Comparison of ENCODE assay signal across 13 mouse cellular contexts in the genomic region with DNA sequence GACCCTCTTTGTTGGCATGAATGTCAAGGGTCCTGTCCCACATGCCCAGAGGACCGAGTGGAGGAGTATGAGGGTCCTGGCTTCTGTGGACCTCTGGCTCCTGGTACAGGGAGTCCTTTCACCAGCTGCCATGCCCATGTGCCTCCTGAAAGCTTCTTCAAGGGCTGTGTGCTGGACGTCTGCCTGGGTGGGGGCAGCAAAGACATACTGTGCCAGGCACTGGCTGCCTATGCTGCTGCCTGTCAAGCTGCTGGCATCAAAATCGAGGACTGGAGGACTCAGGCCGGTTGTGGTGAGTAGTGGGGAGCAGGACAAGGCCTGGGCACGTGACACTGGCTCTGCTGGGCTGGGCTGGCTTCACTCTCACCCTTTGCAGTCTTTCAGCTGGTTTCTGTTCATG. TPM values are rescaled to one million over a fixed set of nuclear protein-coding genes. Genes with fewer than 3 reads are reported as not detected.
DNase-seq lines count a peak whose midpoint lies in the region; ATAC-seq lines count a peak whose summit lies in the region.
"Not testable (repeated sequence)": the region's sequence is repeated elsewhere in the genome, so short reads cannot be mapped to it uniquely, and the experiment has no call there.
"Had no signal": no experiment of that assay in that cellular context is flagged by ENCODE, and none has a peak within 500 bp of the region (broad histone marks: within the 10 kb centered on the region; RNA-seq: fewer than 3 reads in every experiment).

No protein-coding gene starts in this region.

- 37% methylated on average over 5 of the region's 5 CpGs for WGBS in midbrain, embryonic 11.5 days

- DNase-seq in cerebellum, postnatal 10 days: peak; percentile 78 to 85
- DNase-seq in heart, adult 11 months: peak; percentile 31
- peak; percentile 15 for DNase-seq in layer of hippocampus, adult 9-11 months
- DNase-seq in layer of hippocampus, postnatal 14 days (ENCODE audit: low spot score in 2 of 2): peak; percentile 4 to 16
- peak; percentile 19 for DNase-seq in midbrain, embryonic 11.5 days (ENCODE audit: low spot score, missing footprints)
- peak; percentile 33 to 36 for DNase-seq in right cerebral cortex, postnatal 10 days (ENCODE audit: low spot score in 2 of 2)
- peak; percentile 25 for DNase-seq in testis, postnatal 10 days (ENCODE audit: low spot score)
- DNase-seq in urinary bladder, postnatal 14 days (ENCODE audit: low spot score): peak; percentile 2

- not testable (repeated sequence) for H3K9me3 ChIP-seq in midbrain, embryonic 11.5 days (ENCODE audit: control insufficient read depth, low read length)

- not testable (repeated sequence) for H3K4me3 ChIP-seq in midbrain, embryonic 11.5 days (ENCODE audit: low read depth, low read length)

- ATAC-seq in midbrain, embryonic 11.5 days (ENCODE audit: low FRiP score): not testable (repeated sequence)

- H3K27ac ChIP-seq in midbrain, embryonic 11.5 days (ENCODE audit: low read depth, low read length): not testable (repeated sequence)

- H3K4me1 ChIP-seq in midbrain, embryonic 11.5 days (ENCODE audit: control insufficient read depth, insufficient read depth, low read length): not testable (repeated sequence)

- not testable (repeated sequence) for H3K27me3 ChIP-seq in midbrain, embryonic 11.5 days (ENCODE audit: control insufficient read depth, insufficient read depth, low read length)

- H3K4me2 ChIP-seq in midbrain, embryonic 11.5 days: not testable (repeated sequence)

- not testable (repeated sequence) for H3K36me3 ChIP-seq in midbrain, embryonic 11.5 days (ENCODE audit: control insufficient read depth, insufficient read depth, low read length)

- H3K9ac ChIP-seq in midbrain, embryonic 11.5 days (ENCODE audit: low read length): not testable (repeated sequence)

RNA-seq across cellular contexts. Expression of a gene that starts 26.3 kb away (rescaled TPM):
- under 1 TPM; 0.05 to 0.12 TPM for total RNA-seq in layer of hippocampus, postnatal 14 days (2021)
- 0.03 and 0.08 TPM in 2 replicates for polyA plus RNA-seq in midbrain, embryonic 11.5 days (2014; fragmentation: Nextera tagmentation; extraction: Ambion mirVana)
- total RNA-seq: adrenal gland, adult 2 months; adrenal gland, postnatal 10 days; adrenal gland, postnatal 25 days; MEL had no signal
- polyA plus RNA-seq: adrenal gland, adult 2 months had no signal

RNA-seq across cellular contexts. Expression of a gene that starts 31.9 kb away (rescaled TPM):
- total RNA-seq in layer of hippocampus, postnatal 14 days (2021): 1 to 10 TPM; 1.3 to 2.2 TPM
- polyA plus RNA-seq in midbrain, embryonic 11.5 days (2014; fragmentation: Nextera tagmentation; extraction: Ambion mirVana): not detected in 2 replicates
- total RNA-seq: adrenal gland, adult 2 months; adrenal gland, postnatal 10 days; adrenal gland, postnatal 25 days; MEL had no signal
- polyA plus RNA-seq: C2C12 had no signal

RNA-seq across cellular contexts. Expression of a gene that starts 53.0 kb away (rescaled TPM):
- total RNA-seq in layer of hippocampus, postnatal 14 days (2021): 100 to 1,000 TPM; 121 to 126 TPM
- polyA plus RNA-seq in midbrain, embryonic 11.5 days (2014; fragmentation: Nextera tagmentation; extraction: Ambion mirVana): 422 and 423 TPM in 2 replicates

Comparison
In these comparisons a context has a peak if more than half of its experiments do, and no peak if none do; other contexts are left out.
1. DNase-seq: peak in every context shown above with its lines; median percentile 82 in cerebellum, postnatal 10 days; 34 in right cerebral cortex, postnatal 10 days; 31 in heart, adult 11 months; 25 in testis, postnatal 10 days; 19 in midbrain, embryonic 11.5 days; 15 in layer of hippocampus, adult 9-11 months; 10 in layer of hippocampus, postnatal 14 days; 2 in urinary bladder, postnatal 14 days.